Mouse (Mus musculus) heart, postnatal 0 days (tissue): ENCODE measurements at regions not wholly inside any gene's neighbourhood (a gene's known extent, or its start where the extent isn't known, plus 50 kb on each side); places are given as distances from the start of the nearest gene placed in this dataset.
A peak's percentile ranks its signal among the peaks of the same experiment; 100 is the strongest.

ENCODE experiments used
- CTCF ChIP-seq: IDR thresholded peaks from 2 replicates; pipeline ENCODE4 v1.5.1; 2016; ENCODE audit warnings: antibody characterized with exemption, control low read depth, low read depth
- EP300 ChIP-seq: IDR thresholded peaks from 2 replicates; pipeline ENCODE4 v1.6.1; 2016; ENCODE audit warnings: antibody characterized with exemption, low read depth

GRCm38 (mm10) chr13:55976911-55977381 is 141.0 kb upstream of the Pitx1 start:
- TF ChIP-seq CTCF (peak; percentile 1; the same call in 1 of the 2 replicates), EP300 (no peak)
